Mouse (Mus musculus): ENCODE results near the gene Naaladl2. TPM values are rescaled to one million over a fixed set of nuclear protein-coding genes. Genes with fewer than 3 reads are reported as not detected.

Gene Naaladl2
- polyA plus RNA-seq, 1 experiment from 2014 or later: 1.9 TPM

DNA sequence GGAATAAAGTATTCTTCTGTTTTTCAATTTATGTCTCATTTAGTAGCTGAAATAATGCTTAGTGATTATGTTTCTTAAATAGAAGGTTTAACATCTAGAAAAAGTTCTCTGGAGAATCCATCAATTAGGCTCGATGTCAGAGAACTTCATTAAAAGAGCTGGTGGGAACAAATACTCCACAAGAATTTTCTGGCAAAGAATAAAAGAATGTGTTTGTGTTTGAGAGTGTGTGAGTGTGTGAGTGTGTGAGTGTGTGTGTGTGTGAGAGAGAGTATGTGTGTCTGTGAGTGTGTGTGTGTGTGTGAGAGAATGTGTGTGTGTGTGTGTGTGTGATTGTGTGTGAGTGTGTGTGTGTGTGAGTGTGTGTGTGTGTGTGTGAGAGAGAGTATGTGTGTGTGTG lies 1170.3 kb downstream of the Naaladl2 start:
- no peak for DNase-seq (ENCODE audit: low spot score)

DNA sequence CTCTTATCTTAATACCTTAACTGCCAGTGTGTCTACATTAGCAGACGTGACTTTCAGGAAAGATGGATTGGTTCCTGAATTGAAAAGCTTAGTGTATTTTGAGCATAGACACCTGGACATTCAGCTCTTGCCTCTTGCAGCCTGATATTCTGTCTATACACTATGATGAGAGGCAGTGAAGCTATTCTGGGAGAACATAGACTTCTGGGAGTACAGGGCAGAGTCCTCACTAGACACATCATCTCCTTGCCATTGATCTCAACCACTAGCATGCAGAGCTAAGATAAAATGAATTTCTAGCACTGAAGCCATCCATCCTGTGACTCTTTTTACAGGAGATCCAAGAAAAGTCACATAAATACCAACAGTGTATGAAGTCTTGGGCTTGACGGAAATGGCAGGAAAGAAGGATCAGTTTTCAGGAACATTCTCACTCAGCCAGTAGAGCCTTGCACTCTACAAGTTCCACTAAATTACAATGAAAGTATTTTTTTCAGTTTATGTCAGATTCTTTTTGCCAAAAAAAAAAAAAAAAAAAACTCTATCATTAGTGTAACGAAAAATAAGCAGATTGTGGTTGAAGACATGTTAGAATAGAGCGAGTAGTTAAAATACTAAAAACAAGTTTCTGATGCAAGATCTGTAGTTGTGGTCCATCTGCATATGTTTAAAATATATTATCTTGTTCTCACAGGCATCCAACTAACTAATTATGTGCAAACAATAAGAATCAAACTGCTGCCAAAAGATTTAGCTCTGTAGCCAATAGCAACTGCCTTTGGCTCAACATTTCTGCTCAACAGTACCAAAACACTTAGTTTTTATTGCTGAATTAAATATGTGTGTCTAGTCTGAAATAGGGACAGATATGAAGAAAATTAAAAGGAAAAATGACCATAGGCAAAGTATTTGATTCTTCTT lies 1171.1 kb downstream of the Naaladl2 start:
- DNase-seq (ENCODE audit: low spot score): no peak

DNA sequence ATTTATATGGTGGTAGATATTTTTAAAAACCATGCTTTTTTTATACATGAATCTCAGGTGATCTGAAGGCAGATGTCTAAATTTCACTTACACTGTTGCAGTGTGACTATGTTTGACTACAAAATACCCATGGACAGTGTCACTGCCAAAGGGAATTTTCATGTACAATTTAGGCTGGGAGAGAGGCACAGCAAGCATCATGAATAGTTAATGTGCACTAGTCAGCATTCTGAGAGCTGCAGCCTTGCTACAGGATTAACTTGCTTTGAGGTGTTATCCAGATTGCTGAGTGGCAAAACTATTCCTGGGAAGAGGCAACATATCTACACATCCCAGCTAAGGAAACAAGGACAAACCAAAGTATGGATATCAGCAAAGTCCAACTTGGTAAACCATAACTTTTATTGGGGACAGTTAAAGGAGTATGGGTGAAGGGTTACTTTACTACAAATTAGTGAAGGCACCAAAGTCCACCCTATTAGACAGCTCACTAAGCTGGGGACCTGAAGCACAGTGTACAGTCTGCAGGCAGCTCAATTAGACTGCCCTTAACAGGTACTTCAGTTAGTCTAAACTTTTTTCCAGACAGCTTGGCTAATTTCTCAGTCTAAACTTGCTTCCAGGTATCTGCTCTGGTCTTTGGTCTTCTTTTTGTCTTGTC lies 1181.0 kb downstream of the Naaladl2 start:
- no peak for DNase-seq (ENCODE audit: low spot score)

DNA sequence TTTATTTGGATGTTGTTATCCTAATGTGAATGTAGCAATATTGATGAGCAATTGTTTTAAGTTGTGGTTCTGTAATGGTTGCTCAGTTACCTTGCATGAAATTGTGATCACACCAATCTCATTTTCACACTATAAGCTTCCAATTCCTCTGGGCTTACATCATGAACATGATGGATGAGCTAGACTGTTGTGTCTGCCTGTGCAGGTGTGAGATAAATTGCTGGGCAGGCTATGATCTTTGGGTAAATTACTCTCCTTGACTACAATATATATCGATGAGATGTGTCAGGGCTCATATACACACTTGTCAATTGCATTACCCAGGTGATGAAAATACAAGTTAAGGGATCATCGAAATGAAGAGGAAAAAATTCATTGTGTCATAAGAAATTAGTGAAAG lies 1197.9 kb downstream of the Naaladl2 start:
- DNase-seq (ENCODE audit: low spot score): no peak

DNA sequence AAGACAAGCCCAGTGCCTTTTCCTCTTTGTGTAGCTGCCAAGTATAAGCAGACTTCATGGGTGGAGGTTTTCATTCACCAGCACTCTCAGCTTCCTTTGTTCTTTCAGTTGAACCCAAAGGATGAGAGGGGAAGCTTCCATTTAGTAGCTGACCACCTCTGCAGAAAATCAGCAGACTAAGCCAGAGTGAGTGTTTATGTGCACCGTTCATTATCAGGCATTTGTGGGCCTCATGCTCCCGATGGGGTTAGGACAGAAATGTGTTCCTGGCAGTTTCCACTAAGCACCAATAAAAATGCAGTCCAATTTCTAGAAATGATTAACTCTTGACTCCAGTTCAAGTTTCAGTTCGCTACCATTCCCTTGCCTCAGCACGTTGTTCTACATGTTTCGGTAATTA lies 1206.8 kb downstream of the Naaladl2 start:
- DNase-seq (ENCODE audit: low spot score): no peak

DNA sequence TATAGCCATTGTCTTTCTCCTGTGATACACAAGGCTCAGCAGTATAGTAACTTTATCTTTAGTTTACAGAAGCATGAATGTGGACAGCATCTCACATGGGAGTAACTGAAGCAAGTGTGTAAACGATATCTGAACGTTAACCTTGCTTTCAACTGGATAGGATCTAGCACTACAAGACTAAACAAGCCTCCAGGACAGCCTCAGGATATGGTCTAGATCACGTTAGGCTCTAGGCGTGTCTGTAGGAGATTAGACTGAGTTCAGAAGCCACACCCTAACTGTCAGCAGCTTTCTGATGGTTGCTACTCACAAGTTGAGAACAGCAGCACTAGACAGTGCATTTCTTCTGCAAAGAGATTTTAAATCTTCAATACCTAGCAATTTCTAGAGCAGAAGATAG lies 1216.0 kb downstream of the Naaladl2 start:
- no peak for DNase-seq (ENCODE audit: low spot score)

DNA sequence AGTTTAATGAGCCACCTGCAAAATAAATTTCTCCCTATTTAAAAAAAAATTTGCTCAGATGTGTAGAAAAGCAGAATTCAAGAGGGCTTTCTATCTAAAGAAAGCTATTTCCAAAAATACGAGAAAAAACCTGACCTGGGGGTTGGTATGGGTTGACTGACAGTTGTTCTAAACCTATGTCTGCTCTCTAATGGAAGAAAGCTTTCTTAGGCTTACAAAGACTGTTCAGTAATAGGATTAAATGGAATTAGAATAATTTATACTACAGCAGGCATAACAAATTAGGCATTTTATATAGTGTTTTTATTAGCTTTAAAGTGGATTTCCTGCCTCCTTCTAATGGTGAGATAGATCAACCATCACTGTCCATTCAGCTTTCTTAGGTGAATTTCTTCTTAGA lies 1236.4 kb downstream of the Naaladl2 start:
- no peak for DNase-seq (ENCODE audit: low spot score)

DNA sequence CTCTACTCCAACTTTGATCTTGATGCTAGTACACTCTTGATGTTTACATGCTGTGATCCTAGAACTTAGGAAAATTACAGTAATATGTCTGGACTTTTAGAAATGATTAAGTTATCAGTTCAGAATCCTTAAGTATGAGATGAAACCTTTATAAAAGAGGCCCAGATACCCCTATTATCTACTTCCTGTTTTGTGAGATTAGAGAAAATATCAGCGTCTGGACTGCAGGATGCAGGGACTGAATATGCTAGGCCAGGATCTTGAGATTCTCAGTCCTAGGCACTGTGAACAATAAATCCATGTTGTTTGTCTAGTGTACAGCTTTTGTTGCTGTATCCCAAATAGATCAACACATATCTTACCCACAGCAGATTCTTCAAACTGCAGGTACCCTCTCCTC lies 1278.4 kb downstream of the Naaladl2 start:
- no peak for DNase-seq (ENCODE audit: low spot score)

DNA sequence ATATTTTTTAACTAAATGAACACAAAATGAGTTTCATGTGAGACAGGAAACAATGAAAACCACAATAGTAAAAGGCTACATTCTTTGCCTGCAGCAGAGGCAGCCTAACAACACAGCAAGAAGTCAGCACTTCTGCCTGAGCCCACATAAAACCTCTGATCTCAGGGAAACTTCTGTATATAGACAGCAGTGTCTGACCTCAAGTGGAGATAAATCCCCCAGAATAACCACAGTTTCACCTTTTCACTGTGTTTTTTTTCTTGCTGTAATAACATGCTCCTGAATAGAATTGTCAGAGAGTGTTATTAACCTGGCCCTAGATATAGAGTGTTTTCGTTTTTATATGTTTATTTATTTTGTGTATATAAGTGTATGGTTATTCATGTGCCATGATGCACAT lies 1286.8 kb downstream of the Naaladl2 start:
- no peak for DNase-seq (ENCODE audit: low spot score)

DNA sequence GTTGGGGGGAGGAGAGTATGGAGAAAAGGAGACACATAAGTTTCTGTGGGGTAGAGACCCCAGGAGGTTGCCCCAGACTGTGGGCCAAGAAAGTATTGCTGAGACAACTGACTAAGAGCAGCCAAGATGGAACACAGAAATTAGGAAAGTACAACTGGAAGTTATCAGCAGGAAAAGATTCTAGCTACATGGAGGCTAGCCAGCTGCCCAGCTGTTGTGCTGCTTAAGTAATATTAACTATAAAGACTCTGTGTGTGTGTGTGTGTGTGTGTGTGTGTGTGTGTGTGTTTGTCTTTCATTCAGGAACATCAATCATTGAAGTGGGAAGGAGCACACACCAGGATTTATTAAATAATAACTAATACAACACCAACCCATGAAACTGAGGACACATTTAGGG lies 1326.5 kb downstream of the Naaladl2 start:
- no peak for DNase-seq (ENCODE audit: low spot score)

DNA sequence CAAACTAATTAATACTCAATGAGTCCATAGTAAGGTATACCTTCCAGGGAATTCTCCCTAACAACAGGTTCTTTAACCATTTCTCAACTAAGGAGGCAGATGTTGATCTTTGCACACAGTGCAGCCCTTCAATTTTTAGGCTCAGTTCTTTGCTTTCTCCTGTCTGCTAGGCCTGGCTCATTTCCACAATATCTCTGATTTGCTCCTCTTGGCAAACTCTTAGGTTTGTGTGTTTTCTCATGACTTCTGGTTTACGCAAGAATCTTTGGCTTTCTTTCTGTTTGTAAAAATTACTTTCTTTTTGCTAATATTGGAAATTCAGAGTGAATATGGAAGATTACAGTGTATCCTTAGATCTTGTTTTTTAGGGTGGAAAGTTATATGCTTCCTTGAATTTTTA lies 1385.3 kb downstream of the Naaladl2 start:
- no peak for DNase-seq (ENCODE audit: low spot score)
